Mouse (Mus musculus) MEL (cell line): ENCODE results near the gene Gm3250. TPM values are rescaled to one million over a fixed set of nuclear protein-coding genes. Genes with fewer than 3 reads are reported as not detected.

Experiments
- DNase-seq: peaks from one replicate; pipeline ENCODE4 v3.0.0; 2011; ENCODE audit warnings: low read depth, low spot score
- H3K27ac ChIP-seq: 2 replicates; pipeline ENCODE4 v1.5.1; 2012; ENCODE audit warnings: low read depth, mild to moderate bottlenecking, control low read depth, low read length, moderate library complexity; ENCODE audit not compliant: control insufficient read depth
- H3K27me3 ChIP-seq, 2 experiments: fragments of 150-350 bp in 1 of 2; sonication (generic) in 1 of 2; 2 replicates each; pipeline ENCODE4 v1.6.1; 2012; ENCODE audit warnings: low read length in 2 of 2, mild to moderate bottlenecking in 2 of 2, improper control_type of control experiment in 1 of 2, moderate library complexity in 1 of 2; ENCODE audit not compliant: insufficient read depth in 2 of 2, control insufficient read depth in 1 of 2
- H3K36me3 ChIP-seq, 2 experiments: 2 replicates each; pipeline ENCODE4 v1.6.1; 2012 to 2014; ENCODE audit warnings: low read length in 2 of 2, improper control_type of control experiment in 1 of 2, inconsistent platforms in 1 of 2, mild to moderate bottlenecking in 1 of 2; ENCODE audit not compliant: insufficient read depth in 2 of 2, control insufficient read depth in 1 of 2
- H3K4me1 ChIP-seq, 2 experiments: fragments of 150-350 bp in 1 of 2; sonication (generic) in 1 of 2; 2 replicates each; pipeline ENCODE4 v1.6.1; 2012; ENCODE audit warnings: low read length in 2 of 2, improper control_type of control experiment in 1 of 2, mild to moderate bottlenecking in 1 of 2; ENCODE audit not compliant: insufficient read depth in 2 of 2, control insufficient read depth in 1 of 2
- H3K4me3 ChIP-seq, 2 experiments: fragments of 150-350 bp in 1 of 2; sonication (generic) in 1 of 2; 2 replicates each; pipeline ENCODE4 v1.5.1; 2012; ENCODE audit warnings: low read depth in 2 of 2, low read length in 2 of 2, mild to moderate bottlenecking in 2 of 2, moderate library complexity in 2 of 2, control low read depth in 1 of 2, improper control_type of control experiment in 1 of 2; ENCODE audit not compliant: control insufficient read depth in 1 of 2, insufficient read depth in 1 of 2
- H3K79me2 ChIP-seq: 2 replicates; pipeline ENCODE4 v1.6.1; 2012; ENCODE audit warnings: mild to moderate bottlenecking, low read length, moderate library complexity; ENCODE audit not compliant: control insufficient read depth, poor library complexity, insufficient read depth
- H3K9ac ChIP-seq: 2 replicates; pipeline ENCODE4 v1.6.1; 2012; ENCODE audit warnings: low read depth, mild to moderate bottlenecking, control low read depth, low read length, moderate library complexity; ENCODE audit not compliant: control insufficient read depth, poor library complexity, severe bottlenecking
- H3K9me3 ChIP-seq: fragments of 150-350 bp; sonication (generic); replicated peaks from 2 replicates; pipeline ENCODE4 v1.6.1; 2012; ENCODE audit warnings: mild to moderate bottlenecking, low read length, improper control_type of control experiment, moderate library complexity; ENCODE audit not compliant: insufficient read depth
- BHLHE40 ChIP-seq: IDR thresholded peaks from 2 replicates; pipeline ENCODE4 v1.6.1; 2012; ENCODE audit warnings: low read depth, mild to moderate bottlenecking, inconsistent platforms, low read length, improper control_type of control experiment, borderline replicate concordance
- CHD1 ChIP-seq: IDR thresholded peaks from 2 replicates; pipeline ENCODE4 v1.6.1; 2012; ENCODE audit warnings: low read depth, mild to moderate bottlenecking, inconsistent platforms, low read length, improper control_type of control experiment
- CHD2 ChIP-seq: IDR thresholded peaks from 2 replicates; pipeline ENCODE4 v1.6.1; 2011; ENCODE audit warnings: low read length, improper control_type of control experiment
- CTCF ChIP-seq, 3 experiments: IDR thresholded peaks in 2 of 3; conservative IDR thresholded peaks in 1 of 3; 2 replicates each; pipeline ENCODE4 v1.5.1; 2011 to 2012; ENCODE audit warnings: low read length in 3 of 3, low read depth in 2 of 3, mild to moderate bottlenecking in 2 of 3, improper control_type of control experiment in 1 of 3, inconsistent platforms in 1 of 3, mixed read lengths in 1 of 3, moderate library complexity in 1 of 3; ENCODE audit not compliant: control insufficient read depth in 1 of 3, insufficient read depth in 1 of 3, poor library complexity in 1 of 3, severe bottlenecking in 1 of 3
- E2F4 ChIP-seq: IDR thresholded peaks from 2 replicates; pipeline ENCODE4 v1.6.1; 2011; ENCODE audit warnings: low read depth, low read length, improper control_type of control experiment, borderline replicate concordance
- ELF1 ChIP-seq: IDR thresholded peaks from 2 replicates; pipeline ENCODE4 v1.6.1; 2014; ENCODE audit warnings: low read depth, mild to moderate bottlenecking, inconsistent platforms, low read length, improper control_type of control experiment, moderate library complexity
- EP300 ChIP-seq, 2 experiments: IDR thresholded peaks; 2 replicates each; pipeline ENCODE4 v1.6.1; 2011; ENCODE audit warnings: improper control_type of control experiment in 2 of 2, low read length in 2 of 2, low read depth in 1 of 2, mild to moderate bottlenecking in 1 of 2
- ETS1 ChIP-seq: IDR thresholded peaks from 2 replicates; pipeline ENCODE4 v1.6.1; 2012; ENCODE audit warnings: low read depth, mild to moderate bottlenecking, inconsistent platforms, low read length, improper control_type of control experiment, moderate library complexity
- GABPA ChIP-seq: IDR thresholded peaks from 2 replicates; pipeline ENCODE4 v1.6.1; 2012; ENCODE audit warnings: low read depth, mild to moderate bottlenecking, inconsistent platforms, low read length, improper control_type of control experiment, moderate library complexity
- GATA1 ChIP-seq: IDR thresholded peaks from 2 replicates; pipeline ENCODE4 v1.6.1; 2011; ENCODE audit warnings: low read depth, low read length, improper control_type of control experiment
- JUND ChIP-seq: IDR thresholded peaks from 2 replicates; pipeline ENCODE4 v1.6.1; 2011; ENCODE audit warnings: low read depth, mild to moderate bottlenecking, improper control_type of control experiment, low read length
- KAT2A ChIP-seq: conservative IDR thresholded peaks from 2 replicates; pipeline ENCODE4 v1.6.1; 2012; ENCODE audit warnings: low read depth, low read length, improper control_type of control experiment, inconsistent platforms
- MAZ ChIP-seq: IDR thresholded peaks from 2 replicates; pipeline ENCODE4 v1.6.1; 2012; ENCODE audit warnings: low read depth, mild to moderate bottlenecking, inconsistent platforms, low read length, improper control_type of control experiment
- MYB ChIP-seq: IDR thresholded peaks from 2 replicates; pipeline ENCODE4 v1.6.1; 2011; ENCODE audit warnings: mild to moderate bottlenecking, low read depth, low read length, improper control_type of control experiment
- POLR2AphosphoS2 ChIP-seq: IDR thresholded peaks from 2 replicates; pipeline ENCODE4 v1.6.1; 2011; ENCODE audit warnings: low read length, improper control_type of control experiment
- POLR2AphosphoS5 ChIP-seq: IDR thresholded peaks from 2 replicates; pipeline ENCODE4 v1.6.1; 2012; ENCODE audit warnings: low read depth, borderline replicate concordance, mild to moderate bottlenecking, inconsistent platforms, low read length, moderate library complexity, mixed read lengths
- RAD21 ChIP-seq: IDR thresholded peaks from 2 replicates; pipeline ENCODE4 v1.6.1; 2011; ENCODE audit warnings: mild to moderate bottlenecking, low read depth, low read length, improper control_type of control experiment
- SMC3 ChIP-seq: IDR thresholded peaks from 2 replicates; pipeline ENCODE4 v1.6.1; 2011; ENCODE audit warnings: low read depth, low read length, improper control_type of control experiment
- TBP ChIP-seq: IDR thresholded peaks from 2 replicates; pipeline ENCODE4 v1.8.0; 2011; ENCODE audit warnings: low read depth, low read length, improper control_type of control experiment
- TCF12 ChIP-seq: IDR thresholded peaks from 2 replicates; pipeline ENCODE4 v1.6.1; 2014; ENCODE audit warnings: low read depth, mild to moderate bottlenecking, inconsistent platforms, low read length, improper control_type of control experiment, moderate library complexity
- UBTF ChIP-seq: IDR thresholded peaks from 2 replicates; pipeline ENCODE4 v1.6.1; 2012; ENCODE audit warnings: low read depth, mild to moderate bottlenecking, inconsistent platforms, low read length, improper control_type of control experiment, moderate library complexity, borderline replicate concordance; ENCODE audit not compliant: insufficient read depth
- USF2 ChIP-seq, 2 experiments: IDR thresholded peaks; 2 replicates each; pipeline ENCODE4 v1.6.1; 2011 to 2012; ENCODE audit warnings: improper control_type of control experiment in 2 of 2, low read length in 2 of 2, borderline replicate concordance in 1 of 2, inconsistent platforms in 1 of 2, low read depth in 1 of 2, mild to moderate bottlenecking in 1 of 2; ENCODE audit not compliant: insufficient read depth in 1 of 2
- ZC3H11A ChIP-seq: IDR thresholded peaks from 2 replicates; pipeline ENCODE4 v1.6.1; 2012; ENCODE audit warnings: low read depth, mild to moderate bottlenecking, inconsistent platforms, low read length, improper control_type of control experiment
- ZMIZ1 ChIP-seq: IDR thresholded peaks from 2 replicates; pipeline ENCODE4 v1.6.1; 2012; ENCODE audit warnings: low read depth, mild to moderate bottlenecking, inconsistent platforms, low read length, improper control_type of control experiment, moderate library complexity
- polyA plus RNA-seq, 2 experiments: library from polyadenylated mRNA; stranded (reverse) in 1 of 2; unstranded in 1 of 2; fragments of >175 nt in 1 of 2; fragments of >200 nt in 1 of 2; gene quantifications; 2 replicates each; pipeline versions ENCODE4 v1.2.1 to v1.2.4; 2012; ENCODE audit warnings: low replicate concordance in 2 of 2, low read depth in 1 of 2; ENCODE audit not compliant: insufficient read length in 2 of 2, insufficient read depth in 1 of 2, missing spikeins in 1 of 2
- total RNA-seq: library from RNA; depleted of rRNA; stranded (reverse); fragments of 300-350 nt; gene quantifications from 2 replicates; pipeline ENCODE4 v1.2.3, GENCODE M21; 2012

Gene Gm3250
- total and polyA plus RNA-seq, 3 experiments = not detected

- no peak for TF ChIP-seq CHD1
- no peak for TF ChIP-seq USF2 (IDR thresholded peaks at IDR 0.05; ENCODE audit: borderline replicate concordance in 1 of 2, insufficient read depth in 1 of 2, low read depth in 1 of 2, low read length in 2 of 2)
- no peak within 1 kb of the TSS for H3K9ac ChIP-seq
- no peaks in the 10 kb centered on the region for H3K27me3 ChIP-seq
- no peak within 1 kb of the TSS for H3K27ac ChIP-seq
- no peaks in the 10 kb centered on the region for H3K36me3 ChIP-seq
- DNase-seq = no peak
- H3K4me1 ChIP-seq = no peaks in the 10 kb centered on the region
- H3K9me3 ChIP-seq = no peaks in the 10 kb centered on the region
- H3K4me3 ChIP-seq = no peak within 1 kb of the TSS
- no peaks in the 10 kb centered on the region for H3K79me2 ChIP-seq
These were observed 29.4 kb upstream of the Gm3250 start, which contains the start of gene Gm9507 for GRCm38 (mm10) chr10:77811743-77812142. Gene Gm9507 (minus strand): TSS chr10:77811843.

- Histone ChIP-seq H3K79me2 (no peaks in the 10 kb centered on the region), H3K4me1 (no peaks in the 10 kb centered on the region), H3K36me3 (no peaks in the 10 kb centered on the region), H3K27ac (no peak overlapping the region), H3K9ac (no peak overlapping the region), H3K9me3 (no peaks in the 10 kb centered on the region), H3K27me3 (peaks cover 8 to 9% of the 10 kb centered on the region in 2 experiments), H3K4me3 (no peak overlapping the region)
- DNase-seq = no peak
- no peak for TF ChIP-seq CHD2
- no peak for TF ChIP-seq GABPA
- no peak for TF ChIP-seq POLR2AphosphoS5
- TF ChIP-seq TCF12 = no peak
- no peak for TF ChIP-seq ZMIZ1
These were observed 21.8 kb upstream of the Gm3250 start for GRCm38 (mm10) chr10:77804095-77804494.

GRCm38 (mm10) chr10:77798921-77799508, 16.7 kb upstream of the Gm3250 start, which contains the start of gene Gm19668:
Gene Gm19668 (minus strand): TSS chr10:77799133.
- no peak for TF ChIP-seq BHLHE40
- TF ChIP-seq UBTF = no peak
- TF ChIP-seq MYB = no peak
- no peak for TF ChIP-seq EP300 (IDR thresholded peaks at IDR 0.05; ENCODE audit: low read depth in 1 of 2, low read length in 2 of 2)
- no peak for TF ChIP-seq ETS1
- TF ChIP-seq MAZ = no peak
- TF ChIP-seq ZC3H11A = no peak
- TF ChIP-seq ELF1 = no peak
- no peak for TF ChIP-seq POLR2AphosphoS2
- no peak for TF ChIP-seq SMC3
- TF ChIP-seq ZMIZ1 = no peak
- no peak for TF ChIP-seq KAT2A
- no peak for TF ChIP-seq TCF12
- TF ChIP-seq E2F4 = no peak
- no peak for TF ChIP-seq RAD21
- no peak for TF ChIP-seq TBP
- no peak for TF ChIP-seq POLR2AphosphoS5
- no peak for TF ChIP-seq CTCF (IDR thresholded peaks at IDR 0.05 in 2 of 3, conservative IDR thresholded peaks at IDR 0.05 in 1 of 3; ENCODE audit: control insufficient read depth in 1 of 3, insufficient read depth in 1 of 3, low read depth in 2 of 3, low read length in 3 of 3, poor library complexity in 1 of 3, severe bottlenecking in 1 of 3)
- TF ChIP-seq GATA1 = no peak
- TF ChIP-seq JUND = no peak
- Histone ChIP-seq H3K27me3 (peaks cover 5 to 8% of the 10 kb centered on the region in 2 experiments), H3K4me1 (no peaks in the 10 kb centered on the region), H3K79me2 (no peaks in the 10 kb centered on the region), H3K9me3 (no peaks in the 10 kb centered on the region), H3K36me3 (no peaks in the 10 kb centered on the region), H3K4me3 (no peak within 1 kb of the TSS), H3K9ac (no peak within 1 kb of the TSS), H3K27ac (no peak within 1 kb of the TSS)
- DNase-seq = no peak
